Mouse (Mus musculus) T-helper 2 cell (primary cell): ENCODE measurements around the gene Gm6040.

Experiments used
- in situ Hi-C: fragments of 300-600 bp; cut with MboI, MseI; formaldehyde crosslinking; loops from one replicate; pipeline ENCODE4 v1.15.1; 2025; ENCODE audit warnings: high pct_unique_total_duplicates

Gm6040 gene

DNA sequence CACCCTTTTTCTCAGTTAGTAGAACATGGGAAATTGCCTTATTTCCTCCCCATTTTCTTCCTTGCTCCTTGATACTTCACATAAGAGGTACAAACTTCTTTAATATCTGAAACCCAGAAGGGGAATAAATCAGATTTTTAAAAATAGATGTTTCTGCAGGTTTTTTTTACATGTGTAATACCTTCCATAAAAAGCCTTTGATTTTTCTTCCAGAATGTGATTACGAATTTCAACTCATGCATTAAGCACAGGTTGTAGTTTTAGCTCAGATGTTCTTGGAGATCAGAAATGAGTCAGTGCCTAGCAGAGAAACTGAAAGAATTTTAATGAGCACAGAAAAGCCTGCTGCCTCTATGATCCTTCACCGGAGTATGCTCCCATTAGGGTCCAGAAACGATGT is at the start of gene Gm6040:
TSS of gene Gm6040 (minus strand) at position 101 of the 400 bp plus-strand sequence.
- in situ Hi-C loops = no loop called here

DNA sequence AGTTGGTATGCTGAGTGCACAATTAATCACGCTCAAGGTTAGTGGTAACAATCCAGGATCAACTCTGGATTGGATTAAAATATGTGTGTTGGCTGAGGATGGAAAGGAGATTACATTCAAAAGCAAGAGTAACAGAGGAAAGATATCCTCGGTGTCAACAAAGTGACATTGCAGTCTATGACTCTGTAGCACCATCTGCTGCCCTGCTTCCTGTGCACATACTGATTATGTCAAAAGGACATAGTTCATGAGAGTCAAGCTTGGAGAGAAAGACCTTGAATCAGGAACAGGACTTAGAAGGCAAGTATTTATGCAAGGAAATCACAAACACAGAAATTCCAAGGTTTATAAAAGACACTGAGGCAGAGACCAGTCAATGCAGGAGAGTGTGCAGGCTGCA is 42.7 kb upstream of the Gm6040 start:
- in situ Hi-C loops = no loop called here

DNA sequence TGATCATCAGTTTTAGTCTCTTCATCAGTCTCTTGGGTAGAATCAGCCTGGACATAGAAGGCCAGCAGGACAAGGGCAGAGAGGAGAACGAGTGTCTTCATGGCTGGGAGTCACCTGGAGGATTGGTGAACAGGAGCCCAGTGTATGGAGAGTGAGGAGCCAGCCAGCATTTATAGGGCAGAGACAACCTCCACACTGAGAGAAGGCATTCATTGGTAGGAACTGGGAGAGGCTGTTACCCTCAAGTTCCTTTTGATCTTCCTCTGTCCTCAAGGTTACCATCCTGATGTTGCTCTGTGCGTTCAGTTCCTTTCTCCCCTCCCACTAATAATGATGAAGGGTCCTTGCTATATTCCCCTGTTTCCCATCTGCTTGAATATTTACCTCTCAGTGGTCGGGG is 22.7 kb upstream of the Gm6040 start, which contains the start of gene AY761185:
TSS of gene AY761185 (minus strand) at position 101 of the 400 bp plus-strand sequence.
- in situ Hi-C loops = no loop called here

DNA sequence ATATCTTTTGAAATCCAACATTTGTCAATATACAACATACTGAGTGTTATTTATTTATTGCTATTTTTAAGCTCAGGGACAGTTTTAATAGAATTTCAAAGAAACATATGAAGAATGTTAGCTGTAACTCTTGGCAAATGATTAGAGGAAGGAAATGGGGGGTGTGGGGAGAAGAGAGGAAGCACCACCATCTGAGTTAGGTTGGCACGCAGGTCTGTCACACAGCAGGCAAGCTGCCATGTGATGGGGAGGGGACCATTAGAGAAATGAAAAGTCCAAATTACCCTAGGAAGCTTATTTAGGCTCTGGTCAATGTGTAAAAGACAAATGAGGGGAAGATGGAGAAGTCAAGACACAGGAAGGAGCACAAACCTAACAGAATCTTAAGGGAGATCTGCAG is 9.6 kb downstream of the Gm6040 start:
- in situ Hi-C loops = no loop called here

DNA sequence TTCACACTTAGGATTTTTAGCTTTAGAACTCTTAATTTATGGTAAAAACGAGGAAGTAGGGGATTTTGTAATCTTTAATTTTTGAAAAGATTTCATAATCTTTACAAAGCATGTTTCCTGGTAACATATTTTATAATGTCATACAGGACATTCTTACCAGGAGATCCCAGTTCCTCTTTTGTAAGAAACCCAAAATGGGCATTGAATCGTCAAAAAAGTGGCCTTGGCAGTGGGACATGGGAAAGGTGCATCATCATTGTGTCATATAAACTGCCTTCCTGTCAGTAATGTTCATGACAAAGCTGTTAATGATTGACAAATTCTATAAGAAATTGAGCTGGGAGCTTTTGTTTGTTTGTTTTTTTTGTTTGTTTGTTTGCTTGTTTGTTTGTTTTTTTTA is 13.6 kb downstream of the Gm6040 start:
- in situ Hi-C loops = no loop called here

DNA sequence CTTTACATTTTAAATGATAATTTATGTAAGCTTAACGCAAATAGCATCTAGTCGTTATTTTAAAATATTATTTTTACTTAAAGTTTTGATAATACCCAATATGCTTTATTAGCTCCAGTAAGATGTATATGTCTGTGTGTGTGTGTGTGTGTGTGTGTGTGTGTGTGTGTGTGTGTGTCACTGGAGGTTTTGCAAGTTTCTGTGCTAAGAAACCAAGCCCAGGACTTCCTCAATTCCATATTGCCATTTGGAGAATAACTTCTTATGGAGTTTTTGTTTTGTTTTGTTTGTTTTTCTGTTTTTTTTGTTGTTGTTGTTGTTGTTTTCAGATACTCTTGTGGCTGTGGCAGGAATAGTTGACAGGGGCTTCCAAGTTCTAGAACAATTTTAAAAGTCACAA is 14.8 kb downstream of the Gm6040 start:
- in situ Hi-C loops = no loop called here

DNA sequence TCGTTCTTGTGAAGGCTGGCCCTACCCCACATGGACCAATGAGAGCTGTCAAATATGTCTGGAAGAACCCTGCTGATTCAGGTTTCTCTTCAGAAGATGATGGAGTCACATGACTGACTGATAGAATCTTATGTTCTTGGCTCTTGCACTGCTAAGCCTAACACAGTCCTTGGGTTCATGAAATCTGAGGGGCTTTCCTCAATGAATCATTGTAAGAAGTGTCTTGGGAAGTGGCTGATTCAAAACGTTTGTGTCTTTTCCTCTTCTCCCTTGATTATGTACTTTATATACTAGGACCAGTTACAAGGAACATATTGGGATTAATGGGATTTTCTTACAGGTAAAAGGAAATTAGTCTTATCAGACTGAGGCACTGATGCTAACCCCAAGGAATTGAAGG is 19.3 kb downstream of the Gm6040 start, which contains the start of gene Gm15056:
TSS of gene Gm15056 (minus strand) at position 101 of the 400 bp plus-strand sequence.
- in situ Hi-C loops = no loop called here

DNA sequence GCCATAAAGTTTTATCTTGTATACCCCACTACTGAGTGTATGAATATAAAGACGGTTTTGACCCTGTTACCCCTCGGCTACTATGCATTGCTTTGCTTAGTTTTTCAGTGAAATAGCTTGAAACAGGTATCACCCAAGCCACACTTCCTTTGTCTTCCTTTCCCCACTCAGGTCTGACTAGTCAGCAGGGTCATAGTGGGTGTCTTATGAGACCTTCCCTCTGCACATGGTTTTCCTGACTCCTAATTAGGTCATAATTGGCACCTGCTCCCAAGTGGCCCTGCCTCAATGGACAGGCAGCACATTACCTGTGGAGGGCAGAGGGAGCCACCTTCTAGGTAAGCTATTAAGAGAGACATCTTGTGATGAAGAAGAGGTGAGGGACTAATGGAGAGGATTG is 29.5 kb downstream of the Gm6040 start, which contains the start of gene Defb33:
TSS of gene Defb33 (plus strand) at position 301 of the 400 bp plus-strand sequence.
- in situ Hi-C loops = no loop called here

DNA sequence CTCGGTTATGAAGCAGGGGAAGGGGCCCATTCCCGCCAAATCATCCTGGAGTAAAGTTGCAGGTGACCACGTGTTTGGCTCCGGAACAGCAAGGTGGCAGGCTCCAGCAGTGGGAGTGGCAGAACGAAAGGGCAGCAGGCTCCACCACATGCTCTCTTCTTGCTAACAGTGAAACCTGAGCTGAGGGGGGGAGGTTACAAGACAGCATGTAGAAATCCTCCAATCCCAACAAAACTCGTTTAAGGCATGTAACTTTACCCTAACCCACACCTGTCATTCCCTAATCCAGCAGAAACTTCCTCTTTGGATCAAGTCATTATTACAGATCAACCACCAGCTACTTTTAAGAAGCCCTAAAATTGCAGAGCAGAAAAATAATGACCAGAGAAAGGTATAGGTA is 47.3 kb downstream of the Gm6040 start:
- in situ Hi-C loops = no loop called here
